Mouse (Mus musculus) left cerebral cortex, adult 2 months (tissue): Measurements from ENCODE around the gene Focad. TPM values are rescaled to one million over a fixed set of nuclear protein-coding genes. Genes with fewer than 3 reads are reported as not detected.

Experiments
- DNase-seq, 2 experiments: peaks; one replicate each; pipeline ENCODE4 v3.0.0; 2021 to 2022; ENCODE audit warnings: low spot score in 2 of 2, mixed read lengths in 1 of 2; ENCODE audit errors: extremely low spot score in 1 of 2
- H3K27ac ChIP-seq: fragments of 200-600 bp; 2 replicates; pipeline ENCODE4 v1.8.1; 2022
- H3K4me3 ChIP-seq: fragments of 200-600 bp; 2 replicates; pipeline ENCODE4 v1.8.1; 2022
- CTCF ChIP-seq: fragments of 200-600 bp; IDR thresholded peaks from 2 replicates; pipeline ENCODE4 v1.8.1; 2022; ENCODE audit warnings: antibody characterized with exemption, mild to moderate bottlenecking, moderate library complexity
- intact Hi-C: fragments of 180-260 bp; cut with DNase I; formaldehyde crosslinking; loops from one replicate; pipeline ENCODE4 v1.15.1; 2025
- total RNA-seq, 2 experiments: library from RNA; stranded (reverse); gene quantifications; 2 replicates each; pipeline ENCODE4 v1.2.3; 2021

The Focad gene
- total RNA-seq, 2 experiments from 2014 or later, result 50.7 to 54.7 TPM

DNA sequence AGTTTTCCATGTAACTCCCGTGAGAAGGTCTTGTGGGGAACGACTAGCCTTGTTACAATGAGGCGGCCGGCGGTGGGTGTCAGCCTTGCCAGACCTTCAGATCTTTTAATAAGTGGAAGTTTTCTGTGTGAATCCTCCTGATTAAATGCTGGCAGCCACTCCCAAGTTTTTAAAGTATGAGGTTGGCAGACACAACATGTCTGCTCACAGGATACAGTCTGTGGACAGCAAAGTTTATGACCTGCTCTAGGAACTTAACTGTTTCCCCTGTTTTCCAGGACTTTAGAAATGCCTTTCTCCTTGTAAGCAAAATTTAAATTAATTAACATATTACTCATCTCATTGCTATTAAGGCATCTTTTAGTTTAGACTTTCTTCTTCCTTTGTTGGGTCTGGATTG, 64.8 kb downstream of the Focad start:
- no peak overlapping the region for H3K4me3 ChIP-seq
- no peak for DNase-seq
- H3K27ac ChIP-seq, result no peak overlapping the region
- TF ChIP-seq CTCF, result no peak
- intact Hi-C loops, result no loop called here

DNA sequence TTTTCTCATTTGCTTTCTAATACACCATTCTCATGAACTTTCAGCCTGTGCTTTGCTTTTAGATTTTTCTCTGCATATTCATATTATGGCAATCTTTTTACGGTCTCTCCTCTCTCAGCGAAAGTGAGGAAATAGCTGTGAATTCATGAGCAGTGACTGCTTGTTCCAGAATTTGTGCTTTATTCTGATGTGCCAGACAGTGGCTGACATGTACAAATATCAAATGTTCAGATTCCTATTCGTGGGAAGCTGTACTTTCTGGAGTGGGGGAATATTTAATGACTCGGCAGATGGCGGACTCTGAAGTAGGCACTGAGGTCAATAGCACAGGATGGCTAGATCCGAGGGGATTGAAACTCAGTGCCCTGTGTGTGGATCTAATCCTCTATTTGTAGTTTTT, 65.3 kb downstream of the Focad start:
- DNase-seq, result no peak
- Histone ChIP-seq H3K4me3 (no peak overlapping the region), H3K27ac (no peak overlapping the region)
- intact Hi-C loops, result no loop called here
- TF ChIP-seq CTCF, result no peak

DNA sequence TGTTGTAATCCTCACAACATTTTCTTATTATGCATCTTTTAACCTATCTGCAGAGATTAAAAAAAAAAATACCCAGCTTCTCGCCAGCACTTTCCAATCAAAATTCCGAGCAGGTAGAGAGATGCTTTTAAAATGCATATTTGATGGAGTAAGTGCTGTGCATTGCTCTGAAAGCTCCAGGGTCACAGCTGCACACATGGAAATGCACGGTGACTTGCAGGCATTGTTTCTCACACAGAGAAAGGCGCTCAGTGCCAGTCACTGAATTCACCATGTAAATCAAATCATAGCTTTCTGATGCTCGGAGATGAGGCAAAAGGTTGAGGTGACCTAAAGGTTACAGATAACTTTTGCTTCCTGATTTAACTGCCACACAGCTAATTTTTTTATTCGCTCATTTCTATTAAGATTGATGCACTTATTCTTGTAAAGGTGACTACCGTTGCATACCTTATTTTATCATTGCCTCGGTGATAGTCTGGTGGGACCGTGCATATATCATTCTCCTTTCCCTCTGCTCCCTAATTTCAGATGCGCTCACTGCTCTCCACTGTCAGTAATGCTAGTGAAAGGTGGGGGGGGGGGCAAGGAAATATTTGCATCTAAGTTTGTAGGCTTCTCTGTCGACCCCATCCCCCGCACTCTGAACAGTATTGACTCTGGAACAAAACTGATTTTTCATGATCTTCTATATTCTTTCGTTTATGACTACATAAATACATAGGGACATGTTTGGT, 69.2 kb downstream of the Focad start:
- no peak overlapping the region for H3K27ac ChIP-seq
- no peak for TF ChIP-seq CTCF
- no peak for DNase-seq
- intact Hi-C loops, result no loop called here
- H3K4me3 ChIP-seq, result no peak overlapping the region

DNA sequence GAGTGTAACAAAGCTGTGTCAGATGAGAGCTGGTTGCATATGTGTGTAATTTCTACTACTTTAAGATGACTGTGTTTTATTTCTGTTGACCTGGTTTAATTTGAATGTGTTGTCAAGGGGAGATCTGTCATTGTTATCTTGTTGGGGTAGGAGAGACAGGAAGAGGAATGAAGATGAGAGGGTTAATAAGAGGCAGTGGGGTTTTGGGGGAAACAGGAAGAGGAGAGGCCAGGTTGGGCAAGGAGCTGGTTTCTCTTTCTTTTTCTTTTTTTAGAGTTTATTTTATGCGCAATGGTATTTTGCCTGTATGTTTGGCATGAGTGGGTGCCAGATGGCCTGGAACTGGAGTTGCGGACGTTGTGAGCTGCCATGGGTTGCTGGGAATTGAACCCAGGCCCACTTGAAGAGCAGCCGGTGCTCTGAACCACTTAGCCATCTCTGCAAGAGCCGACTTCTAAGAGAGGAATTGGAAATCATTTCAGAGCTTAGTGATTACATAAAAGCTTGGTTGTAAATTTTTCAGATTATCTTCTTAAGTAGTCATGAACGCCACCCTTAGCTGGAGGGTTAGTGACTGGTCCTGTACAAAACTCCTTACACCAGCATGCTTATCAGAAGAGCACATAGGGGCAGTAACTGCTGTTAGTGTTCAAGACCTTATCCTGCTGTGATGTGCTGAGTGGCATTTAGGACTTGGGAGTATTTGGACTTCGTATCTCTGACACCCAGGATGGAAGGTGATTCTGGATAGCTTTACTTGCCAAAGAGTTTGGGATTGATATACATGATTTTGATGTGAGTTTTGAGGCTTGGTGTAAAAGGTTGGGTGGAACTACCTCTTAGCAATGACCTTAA, 72.8 kb downstream of the Focad start:
- DNase-seq, result no peak
- intact Hi-C loops, result no loop called here
- no peak overlapping the region for H3K27ac ChIP-seq
- TF ChIP-seq CTCF, result no peak
- H3K4me3 ChIP-seq, result no peak overlapping the region

DNA sequence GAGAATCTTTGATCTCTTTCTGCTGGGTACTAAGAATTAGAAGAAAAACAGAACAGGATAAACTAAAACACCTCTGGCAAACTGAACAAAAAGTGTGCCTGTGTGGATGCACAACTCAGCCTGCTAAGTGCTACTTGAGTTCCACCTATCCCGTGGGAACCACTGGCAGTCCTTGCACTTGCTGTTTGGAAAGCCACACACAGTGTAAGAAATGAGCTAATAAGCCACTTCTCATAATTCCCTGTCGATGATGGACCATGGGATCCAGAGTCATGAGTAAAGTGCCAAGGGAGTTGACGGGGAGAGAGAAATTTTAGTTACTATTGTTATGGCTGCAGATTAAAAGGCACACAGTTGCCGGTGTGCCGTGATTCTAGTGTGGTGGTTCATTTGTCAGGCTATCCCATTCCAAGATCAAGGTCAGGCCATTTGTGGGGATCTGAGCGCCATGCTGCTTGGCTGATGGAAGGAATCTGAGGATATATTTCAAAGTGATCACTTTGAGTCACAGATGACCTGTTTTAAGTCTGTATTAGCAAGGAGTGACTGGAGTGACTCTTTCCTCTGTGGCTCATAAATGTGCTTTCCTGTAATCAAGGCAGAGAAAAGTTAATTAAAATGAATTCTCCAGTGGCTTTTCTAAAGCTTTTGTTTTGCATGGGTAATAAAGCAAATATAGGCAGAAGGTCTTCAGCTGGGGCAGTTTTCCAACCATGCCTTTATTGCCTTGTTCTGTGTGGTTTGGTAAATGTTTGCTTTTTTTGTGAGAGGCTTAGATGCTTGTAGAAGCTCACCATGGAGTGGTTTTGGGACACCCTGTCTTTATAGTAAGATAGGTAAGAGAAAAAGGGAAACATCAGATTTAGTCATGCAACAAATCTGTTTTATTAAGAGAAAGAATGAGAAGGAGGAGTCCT, 80.9 kb downstream of the Focad start:
- intact Hi-C loops, result no loop called here
- TF ChIP-seq CTCF, result no peak
- Histone ChIP-seq H3K4me3 (no peak overlapping the region), H3K27ac (no peak overlapping the region)
- no peak for DNase-seq

DNA sequence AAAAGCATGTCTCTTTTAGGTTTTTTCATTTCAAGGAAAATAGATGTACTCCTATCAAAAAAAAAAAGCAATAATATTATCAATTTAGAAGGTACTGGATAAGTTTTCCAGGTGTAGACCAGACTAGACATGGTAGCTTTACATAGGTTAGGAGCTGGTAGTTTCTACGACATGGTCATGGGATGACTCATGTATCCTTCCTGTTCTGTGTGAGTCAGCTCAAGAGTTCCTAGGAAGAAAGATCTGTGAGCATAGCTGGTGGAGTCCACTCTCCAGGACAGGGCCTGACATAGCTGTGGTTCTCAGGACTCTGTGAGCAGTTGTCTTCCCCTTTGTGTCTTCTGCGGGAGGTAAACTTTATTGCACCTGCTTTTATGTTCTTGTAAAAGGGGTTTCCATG, 84.9 kb downstream of the Focad start:
- TF ChIP-seq CTCF, result no peak
- Histone ChIP-seq H3K4me3 (no peak overlapping the region), H3K27ac (no peak overlapping the region)
- intact Hi-C loops, result no loop called here
- DNase-seq, result no peak

DNA sequence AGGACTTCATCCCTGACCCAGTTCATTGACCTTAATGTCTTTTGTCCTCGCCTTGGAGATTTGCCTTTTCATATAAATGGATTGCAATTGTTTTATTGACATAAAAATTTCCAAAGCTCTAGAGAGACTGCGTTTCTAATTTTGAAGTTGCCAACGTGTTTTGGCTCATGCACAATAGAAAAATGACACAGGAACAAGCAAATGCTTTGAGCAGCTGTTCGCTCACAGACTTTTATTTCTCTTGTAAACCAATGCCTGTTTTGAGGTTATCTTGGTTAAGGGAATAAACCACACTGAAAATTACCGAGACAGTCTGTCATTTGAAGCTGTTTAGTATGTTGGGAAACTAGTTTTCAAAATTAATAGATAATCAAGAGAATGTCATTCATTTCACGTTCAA, 89.9 kb downstream of the Focad start:
- no peak for DNase-seq
- intact Hi-C loops, result no loop called here
- no peak for TF ChIP-seq CTCF
- Histone ChIP-seq H3K27ac (no peak overlapping the region), H3K4me3 (no peak overlapping the region)

DNA sequence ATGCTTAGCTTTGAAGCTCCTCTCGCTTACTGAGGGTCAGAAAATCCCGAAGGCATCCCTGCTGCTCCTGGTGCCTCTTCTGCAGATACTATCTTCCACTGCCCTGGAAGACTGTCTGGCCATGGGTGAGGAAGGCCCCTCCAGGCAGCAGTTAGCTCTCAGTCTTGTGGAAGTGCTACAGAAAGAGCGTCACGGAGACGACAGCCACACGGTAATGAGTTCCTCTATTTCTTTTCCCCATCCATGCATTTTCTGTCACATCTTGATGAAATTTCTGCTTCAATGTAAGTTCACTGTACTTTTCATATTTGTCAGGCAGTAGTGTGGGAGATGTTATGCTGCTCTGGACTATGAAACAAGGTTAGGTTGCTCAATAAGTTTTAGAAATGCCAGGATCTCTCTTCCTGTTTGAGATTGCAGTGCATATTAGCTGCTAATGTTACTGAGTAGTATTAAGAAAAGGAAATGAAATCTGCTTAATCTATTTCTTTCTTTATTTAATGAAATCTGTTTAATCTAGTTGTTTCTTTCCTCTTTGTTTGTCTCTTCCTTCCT, 91.5 kb downstream of the Focad start:
- no peak for TF ChIP-seq CTCF
- no peak for DNase-seq
- H3K4me3 ChIP-seq, result no peak overlapping the region
- no peak overlapping the region for H3K27ac ChIP-seq
- intact Hi-C loops, result no loop called here

DNA sequence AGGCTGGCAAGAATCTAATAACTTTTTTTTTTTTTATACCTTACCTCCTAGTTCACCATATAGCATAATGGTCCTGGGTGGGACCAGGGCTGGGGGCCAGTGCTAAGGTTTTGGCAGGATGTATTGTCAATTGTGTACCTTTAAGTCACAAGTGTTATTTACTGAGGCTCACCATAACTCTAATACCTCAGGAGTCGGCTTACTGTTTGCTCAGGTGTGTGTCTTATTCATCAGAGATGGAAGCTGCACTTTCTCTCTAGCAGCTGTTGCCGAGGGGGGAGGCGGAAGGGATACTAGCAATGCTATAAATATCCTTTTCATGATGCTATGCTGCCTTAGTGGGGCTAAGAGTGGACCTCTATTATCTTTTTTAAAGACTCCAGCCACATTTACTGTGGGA, 93.2 kb downstream of the Focad start:
- intact Hi-C loops, result no loop called here

DNA sequence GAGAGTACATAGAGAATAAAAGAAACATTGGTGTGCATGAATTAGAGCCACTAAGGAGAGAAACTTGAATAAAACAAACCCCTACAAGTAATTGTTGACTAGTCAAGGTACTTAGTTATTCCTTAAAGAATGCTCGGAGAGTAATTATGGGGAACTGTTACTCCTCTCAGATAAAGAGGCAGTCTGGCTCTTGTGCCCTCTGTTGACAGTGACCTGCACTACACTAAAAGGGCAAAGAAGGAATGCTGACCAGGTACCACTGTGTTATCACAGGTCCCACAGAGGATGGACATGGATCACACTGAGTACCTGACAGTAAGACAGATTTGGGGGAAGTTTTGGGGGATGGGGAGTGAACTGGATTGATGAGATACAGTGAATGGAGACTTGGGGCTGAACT, 95.1 kb downstream of the Focad start:
- no peak overlapping the region for H3K27ac ChIP-seq
- DNase-seq, result no peak
- peak; percentile 25 for TF ChIP-seq CTCF
- no peak overlapping the region for H3K4me3 ChIP-seq
- intact Hi-C loops, result no loop called here

More for the DNA sequence above, 93.2 kb downstream of the Focad start:
- Histone ChIP-seq H3K27ac (no peak overlapping the region), H3K4me3 (no peak overlapping the region)
- no peak for TF ChIP-seq CTCF
- DNase-seq, result no peak

DNA sequence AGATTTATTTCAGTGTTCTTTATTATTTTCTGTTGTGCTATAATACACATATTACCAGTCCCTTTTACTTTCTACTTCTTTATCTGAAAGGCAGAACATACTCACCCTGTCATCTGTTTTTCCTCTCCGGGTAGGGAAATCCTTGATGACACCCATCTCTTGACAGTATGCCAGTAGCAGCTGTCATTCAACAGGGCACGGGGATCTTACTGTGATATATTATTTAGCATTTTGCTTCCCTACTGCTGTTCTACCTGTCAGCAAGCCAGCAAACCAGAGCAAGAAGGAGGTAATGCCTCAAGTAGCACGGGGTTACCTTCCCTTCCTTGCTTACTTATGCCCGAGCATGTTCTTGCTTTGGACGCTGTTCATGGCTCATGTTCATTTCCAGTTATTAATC, 99.8 kb downstream of the Focad start:
- intact Hi-C loops, result no loop called here

More for the DNA sequence above, 99.8 kb downstream of the Focad start:
- Histone ChIP-seq H3K4me3 (no peak overlapping the region), H3K27ac (no peak overlapping the region)
- no peak for DNase-seq
- no peak for TF ChIP-seq CTCF
